Mouse (Mus musculus): ENCODE data around the gene St3gal6. TPM values are rescaled to one million over a fixed set of nuclear protein-coding genes. Genes with fewer than 3 reads are reported as not detected.

Gene St3gal6
- total and polyA plus RNA-seq, 2 experiments from 2014 or later = 7.9 to 14.7 TPM

- peaks cover 70% of the 10 kb centered on the region for H3K36me3 ChIP-seq (replicated peaks; ENCODE audit: control insufficient read depth, insufficient read depth, low read length)
- ATAC-seq (ENCODE audit: insufficient read depth, low read depth) (no peak), DNase-seq (ENCODE audit: low spot score) (no peak)
- H3K4me3 ChIP-seq (ENCODE audit: low read depth, low read length) = no peak overlapping the region
- WGBS = 82% methylated on average over 8 of the region's 8 CpGs
- H3K9me3 ChIP-seq (replicated peaks; ENCODE audit: control insufficient read depth, low read length) = no peaks in the 10 kb centered on the region
- H3K27me3 ChIP-seq (ENCODE audit: control insufficient read depth, insufficient read depth, low read length) = no peaks in the 10 kb centered on the region
- no peak overlapping the region for H3K27ac ChIP-seq (ENCODE audit: low read depth)
- no peak overlapping the region for H3K4me2 ChIP-seq (ENCODE audit: low read depth, low read length)
- TF ChIP-seq EP300 (IDR thresholded peaks at IDR 0.05; ENCODE audit: low read depth) = no peak
- no peak for TF ChIP-seq CTCF (IDR thresholded peaks at IDR 0.05; ENCODE audit: low read depth)
- H3K4me1 ChIP-seq (ENCODE audit: control insufficient read depth, insufficient read depth) = peaks cover 6% of the 10 kb centered on the region
- no peak overlapping the region for H3K9ac ChIP-seq (replicated peaks; ENCODE audit: low read depth, low read length)
These were observed 54.0 kb downstream of the St3gal6 start for GRCm38 (mm10) chr16:58470061-58470460.

- TF ChIP-seq CTCF (IDR thresholded peaks at IDR 0.05; ENCODE audit: low read depth) = no peak
- no peak for TF ChIP-seq EP300 (IDR thresholded peaks at IDR 0.05; ENCODE audit: low read depth)
- H3K27ac ChIP-seq (ENCODE audit: low read depth) = no peak overlapping the region
- 0 out of 2 replicates have a peak, but pooled peaks cover 2% of the 10 kb centered on the region for H3K4me1 ChIP-seq (ENCODE audit: control insufficient read depth, insufficient read depth)
- no peak for ATAC-seq (ENCODE audit: insufficient read depth, low read depth)
- no peaks in the 10 kb centered on the region for H3K9me3 ChIP-seq (replicated peaks; ENCODE audit: control insufficient read depth, low read length)
- H3K36me3 ChIP-seq (replicated peaks; ENCODE audit: control insufficient read depth, insufficient read depth, low read length) = peaks cover 59% of the 10 kb centered on the region
- no peak overlapping the region for H3K4me2 ChIP-seq (ENCODE audit: low read depth, low read length)
- no peak overlapping the region for H3K9ac ChIP-seq (replicated peaks; ENCODE audit: low read depth, low read length)
- WGBS = 79% methylated on average over 9 of the region's 9 CpGs
- no peak for DNase-seq (ENCODE audit: low spot score)
- no peak overlapping the region for H3K4me3 ChIP-seq (ENCODE audit: low read depth, low read length)
- no peaks in the 10 kb centered on the region for H3K27me3 ChIP-seq (ENCODE audit: control insufficient read depth, insufficient read depth, low read length)
These were observed 58.6 kb downstream of the St3gal6 start for GRCm38 (mm10) chr16:58465412-58465811.

GRCm38 (mm10) chr16:58464051-58464450, 60.0 kb downstream of the St3gal6 start:
- H3K9ac ChIP-seq (replicated peaks; ENCODE audit: low read depth, low read length) = no peak overlapping the region
- peaks cover 60% of the 10 kb centered on the region for H3K36me3 ChIP-seq (replicated peaks; ENCODE audit: control insufficient read depth, insufficient read depth, low read length)
- H3K27ac ChIP-seq (ENCODE audit: low read depth) = no peak overlapping the region
- H3K27me3 ChIP-seq (ENCODE audit: control insufficient read depth, insufficient read depth, low read length) = no peaks in the 10 kb centered on the region
- no peak for TF ChIP-seq EP300 (IDR thresholded peaks at IDR 0.05; ENCODE audit: low read depth)
- TF ChIP-seq CTCF (IDR thresholded peaks at IDR 0.05; ENCODE audit: low read depth) = no peak
- no peaks in the 10 kb centered on the region for H3K9me3 ChIP-seq (replicated peaks; ENCODE audit: control insufficient read depth, low read length)
- 86% methylated on average over 14 of the region's 14 CpGs for WGBS
- no peak for ATAC-seq (ENCODE audit: insufficient read depth, low read depth)
- 0 out of 2 replicates have a peak, but pooled peaks cover 7% of the 10 kb centered on the region for H3K4me1 ChIP-seq (ENCODE audit: control insufficient read depth, insufficient read depth)
- no peak for DNase-seq (ENCODE audit: low spot score)
- no peak overlapping the region for H3K4me2 ChIP-seq (ENCODE audit: low read depth, low read length)
- H3K4me3 ChIP-seq (ENCODE audit: low read depth, low read length) = no peak overlapping the region

GRCm38 (mm10) chr16:58462519-58462918, 61.5 kb downstream of the St3gal6 start:
- no peaks in the 10 kb centered on the region for H3K27me3 ChIP-seq (ENCODE audit: control insufficient read depth, insufficient read depth, low read length)
- no peak overlapping the region for H3K9ac ChIP-seq (replicated peaks; ENCODE audit: low read depth, low read length)
- no peak overlapping the region for H3K27ac ChIP-seq (ENCODE audit: low read depth)
- no peak overlapping the region for H3K4me2 ChIP-seq (ENCODE audit: low read depth, low read length)
- DNase-seq (ENCODE audit: low spot score) (no peak), ATAC-seq (ENCODE audit: insufficient read depth, low read depth) (no peak)
- 90% methylated on average over 2 of the region's 2 CpGs for WGBS
- H3K4me1 ChIP-seq (ENCODE audit: control insufficient read depth, insufficient read depth) = 0 out of 2 replicates have a peak, but pooled peaks cover 7% of the 10 kb centered on the region
- H3K36me3 ChIP-seq (replicated peaks; ENCODE audit: control insufficient read depth, insufficient read depth, low read length) = peaks cover 58% of the 10 kb centered on the region
- TF ChIP-seq EP300 (IDR thresholded peaks at IDR 0.05; ENCODE audit: low read depth) = no peak
- TF ChIP-seq CTCF (IDR thresholded peaks at IDR 0.05; ENCODE audit: low read depth) = no peak
- no peak overlapping the region for H3K4me3 ChIP-seq (ENCODE audit: low read depth, low read length)
- H3K9me3 ChIP-seq (replicated peaks; ENCODE audit: control insufficient read depth, low read length) = no peaks in the 10 kb centered on the region

- Histone ChIP-seq H3K4me2 (ENCODE audit: low read depth, low read length) (no peak overlapping the region), H3K4me3 (ENCODE audit: low read depth, low read length) (no peak overlapping the region), H3K9me3 (replicated peaks; ENCODE audit: control insufficient read depth, low read length) (no peaks in the 10 kb centered on the region), H3K4me1 (ENCODE audit: control insufficient read depth, insufficient read depth) (0 out of 2 replicates have a peak, but pooled peaks cover 7% of the 10 kb centered on the region), H3K27ac (ENCODE audit: low read depth) (no peak overlapping the region), H3K27me3 (ENCODE audit: control insufficient read depth, insufficient read depth, low read length) (no peaks in the 10 kb centered on the region), H3K9ac (replicated peaks; ENCODE audit: low read depth, low read length) (no peak overlapping the region), H3K36me3 (replicated peaks; ENCODE audit: control insufficient read depth, insufficient read depth, low read length) (peaks cover 57% of the 10 kb centered on the region)
- DNase-seq (ENCODE audit: low spot score) = no peak
- 93% methylated on average over 2 of the region's 2 CpGs for WGBS
- TF ChIP-seq EP300 (IDR thresholded peaks at IDR 0.05; ENCODE audit: low read depth) (no peak), CTCF (IDR thresholded peaks at IDR 0.05; ENCODE audit: low read depth) (peak; percentile 54)
- ATAC-seq (ENCODE audit: insufficient read depth, low read depth) = no peak
These were observed 62.1 kb downstream of the St3gal6 start for GRCm38 (mm10) chr16:58461856-58462518.

All from heart, postnatal 0 days (tissue).